8 mouse cellular contexts compared by ENCODE assay signal in the genomic region with DNA sequence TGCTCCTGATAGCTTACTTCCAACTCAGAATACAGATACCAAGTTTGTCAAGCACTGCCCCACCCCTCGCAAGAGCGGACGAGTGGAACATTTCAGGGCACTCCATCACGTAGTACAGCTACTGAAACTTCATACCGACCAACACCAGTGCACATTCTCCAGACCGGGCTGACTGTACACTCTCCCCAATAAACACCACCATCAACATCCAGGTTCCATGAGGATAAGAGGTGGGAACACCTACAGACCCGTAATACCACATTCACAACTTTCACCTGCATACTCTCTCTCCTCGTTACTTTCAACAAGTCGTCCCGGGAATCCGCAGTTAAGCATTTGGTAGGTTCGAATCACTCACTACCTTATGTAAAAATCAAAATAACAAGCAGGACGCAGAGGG. TPM values are rescaled to one million over a fixed set of nuclear protein-coding genes. Genes with fewer than 3 reads are reported as not detected.
DNase-seq lines count a peak whose midpoint lies in the region; ATAC-seq and TF ChIP-seq lines count a peak whose summit lies in the region.

No protein-coding gene starts in this region.

- peaks cover 5% of the 10 kb centered on the region for H3K36me3 ChIP-seq in heart, embryonic 13.5 days
- peaks cover 16% of the 10 kb centered on the region; the same call in 1 of the 2 replicates for H3K36me3 ChIP-seq in limb, embryonic 10.5 days
- no peaks in the 10 kb centered on the region for H3K36me3 ChIP-seq in midbrain, embryonic 15.5 days (replicated peaks)

- peak overlapping the region; percentile 72 for H3K4me3 ChIP-seq in cerebellum, adult 2 months (replicated peaks; ENCODE audit: insufficient read depth, low read depth, low read length)
- peak overlapping the region; percentile 77 for H3K4me3 ChIP-seq in heart, embryonic 13.5 days
- H3K4me3 ChIP-seq in limb, embryonic 10.5 days: peak overlapping the region; percentile 90
- H3K4me3 ChIP-seq in midbrain, embryonic 15.5 days: peak overlapping the region; percentile 81

- H3K27me3 ChIP-seq in cerebellum, adult 2 months (ENCODE audit: control insufficient read depth, insufficient read depth, low read length): no peaks in the 10 kb centered on the region
- H3K27me3 ChIP-seq in heart, embryonic 13.5 days (replicated peaks): no peaks in the 10 kb centered on the region
- H3K27me3 ChIP-seq in limb, embryonic 10.5 days (ENCODE audit: low read depth, poor library complexity, severe bottlenecking): no peaks in the 10 kb centered on the region
- no peaks in the 10 kb centered on the region for H3K27me3 ChIP-seq in midbrain, embryonic 15.5 days (replicated peaks)

- WGBS in cerebellum, adult 2 months: under 1% methylated on average over 13 of the region's 13 CpGs
- under 1% methylated on average over 13 of the region's 13 CpGs for WGBS in heart, embryonic 13.5 days
- under 1% methylated on average over 13 of the region's 13 CpGs for WGBS in limb, embryonic 10.5 days
- WGBS in midbrain, embryonic 15.5 days: under 1% methylated on average over 13 of the region's 13 CpGs

- TF ChIP-seq CTCF in cerebellum, adult 2 months (IDR thresholded peaks at IDR 0.05; ENCODE audit: borderline replicate concordance, insufficient read depth, low read depth, low read length): no peak

- H3K9me3 ChIP-seq in heart, embryonic 13.5 days: no peaks in the 10 kb centered on the region
- no peaks in the 10 kb centered on the region for H3K9me3 ChIP-seq in limb, embryonic 10.5 days (replicated peaks)
- no peaks in the 10 kb centered on the region for H3K9me3 ChIP-seq in midbrain, embryonic 15.5 days

- DNase-seq in adrenal gland, adult 2 months: peak; percentile 56
- DNase-seq in adrenal gland, postnatal 4 days (ENCODE audit: low spot score in 2 of 2): no peak
- peak in 1 of 2 experiments; percentile 32 for DNase-seq in cerebellum, adult 2 months
- peak; percentile 41 for DNase-seq in limb, embryonic 10.5 days (ENCODE audit: low spot score)
- DNase-seq in yolk sac, embryonic 10.5 days (ENCODE audit: low spot score): no peak
- DNase-seq in frontal cortex, adult 2 months (ENCODE audit: extremely low spot score in 1 of 2, low spot score in 1 of 2): no peak

- ATAC-seq in heart, embryonic 13.5 days (ENCODE audit: extremely low read depth, insufficient number of reproducible peaks, low FRiP score, low TSS enrichment): no peak
- peak; percentile 35 for ATAC-seq in midbrain, embryonic 15.5 days (replicated peaks)

- no peak overlapping the region; the same call in 1 of the 2 replicates for H3K27ac ChIP-seq in cerebellum, adult 2 months (ENCODE audit: insufficient read depth, low read length)
- H3K27ac ChIP-seq in heart, embryonic 13.5 days (replicated peaks): peak overlapping the region; percentile 99
- peak overlapping the region; percentile 98 for H3K27ac ChIP-seq in limb, embryonic 10.5 days
- peak overlapping the region; percentile 92; the same call in 1 of the 2 replicates for H3K27ac ChIP-seq in midbrain, embryonic 15.5 days

- H3K4me2 ChIP-seq in heart, embryonic 13.5 days: peak overlapping the region; percentile 92
- peak overlapping the region; percentile 75 for H3K4me2 ChIP-seq in midbrain, embryonic 15.5 days

- peak overlapping the region; percentile 95 for H3K9ac ChIP-seq in heart, embryonic 13.5 days
- H3K9ac ChIP-seq in midbrain, embryonic 15.5 days: peak overlapping the region; percentile 61

- peaks cover 7% of the 10 kb centered on the region for H3K4me1 ChIP-seq in cerebellum, adult 2 months (ENCODE audit: control insufficient read depth, insufficient read depth, low read length)
- peaks cover 47% of the 10 kb centered on the region for H3K4me1 ChIP-seq in heart, embryonic 13.5 days
- peaks cover 26% of the 10 kb centered on the region for H3K4me1 ChIP-seq in limb, embryonic 10.5 days
- peaks cover 30% of the 10 kb centered on the region for H3K4me1 ChIP-seq in midbrain, embryonic 15.5 days

- no peak for TF ChIP-seq POLR2A in cerebellum, adult 2 months (IDR thresholded peaks at IDR 0.05; ENCODE audit: borderline replicate concordance, insufficient read depth, low read length)

RNA-seq across cellular contexts. Expression of gene Fermt2, which starts 1.1 kb away (rescaled TPM):
- total RNA-seq in adrenal gland, adult 2 months (2021): 100 to 1,000 TPM in 1 of 2 experiments, 10 to 100 TPM in 1; 77.1 to 114 TPM
- 11.5 and 12.5 TPM in 2 replicates for polyA plus RNA-seq in adrenal gland, adult 2 months (2012; rRNA removed)
- total RNA-seq in adrenal gland, postnatal 4 days (2021): 100 to 1,000 TPM; 132 to 136 TPM
- 78.8 and 81.0 TPM in 2 replicates for polyA plus RNA-seq in cerebellum, adult 2 months (2012; rRNA removed)
- 170 and 197 TPM in 2 replicates for polyA plus RNA-seq in heart, embryonic 13.5 days (2015; fragmentation: Nextera tagmentation; extraction: Ambion mirVana)
- 118 and 128 TPM in 2 replicates for polyA plus RNA-seq in limb, embryonic 10.5 days (2016; fragmentation: Nextera tagmentation; extraction: Ambion mirVana)
- polyA plus RNA-seq in midbrain, embryonic 15.5 days (2015; fragmentation: Nextera tagmentation; extraction: Ambion mirVana): 55.3 and 67.1 TPM in 2 replicates
- polyA plus RNA-seq in frontal cortex, adult 2 months (2012; rRNA removed): 83.2 and 91.3 TPM in 2 replicates

Comparison
In these comparisons a context has a peak if more than half of its experiments do, and no peak if none do; other contexts are left out.
1. DNase-seq: peak in adrenal gland, adult 2 months (single experiment) and limb, embryonic 10.5 days (single experiment); none in adrenal gland, postnatal 4 days (0 of 2), yolk sac, embryonic 10.5 days (single experiment) and frontal cortex, adult 2 months (0 of 2).
2. Peak in every context shown above with its lines, with median percentiles within 50 percentile points of each other: H3K4me3 ChIP-seq.